Mouse (Mus musculus) ES-Bruce4 (cell line): ENCODE data around the gene Eepd1.

Source experiments
- CTCF ChIP-seq: IDR thresholded peaks from one replicate; pipeline ENCODE4 v1.8.1; 2011; ENCODE audit warnings: low read depth, low read length
- EP300 ChIP-seq: IDR thresholded peaks from 2 replicates; pipeline ENCODE4 v1.6.1; 2011; ENCODE audit warnings: low read depth, low read length; ENCODE audit not compliant: insufficient read depth
- POLR2A ChIP-seq: IDR thresholded peaks from one replicate; pipeline ENCODE4 v1.8.1; 2011; ENCODE audit warnings: low read length; ENCODE audit not compliant: insufficient read depth

DNA sequence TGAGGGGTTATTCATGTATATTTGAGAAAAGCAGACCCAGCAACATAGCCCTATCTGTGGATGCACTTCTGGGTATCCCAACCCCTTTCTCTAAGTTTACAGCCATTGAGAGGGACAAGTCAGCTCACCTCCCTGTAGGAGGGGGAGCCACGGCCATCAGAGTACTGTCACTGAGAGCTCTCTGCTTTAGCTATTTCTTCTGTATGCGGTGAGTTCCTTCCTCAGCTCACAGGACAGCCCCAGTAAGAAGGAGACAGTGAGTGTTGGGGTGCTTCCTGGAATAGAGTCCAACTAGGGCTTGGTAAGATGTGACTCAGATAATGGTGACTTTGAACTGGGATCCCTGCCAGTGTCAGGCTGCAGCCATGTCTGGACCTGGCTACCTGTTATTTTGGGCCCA, 102.3 kb downstream of the Eepd1 start:
- no peak for TF ChIP-seq POLR2A
- TF ChIP-seq CTCF, result no peak
- TF ChIP-seq EP300, result no peak
